ENCODE assay signal across 15 mouse cellular contexts in the genomic region with DNA sequence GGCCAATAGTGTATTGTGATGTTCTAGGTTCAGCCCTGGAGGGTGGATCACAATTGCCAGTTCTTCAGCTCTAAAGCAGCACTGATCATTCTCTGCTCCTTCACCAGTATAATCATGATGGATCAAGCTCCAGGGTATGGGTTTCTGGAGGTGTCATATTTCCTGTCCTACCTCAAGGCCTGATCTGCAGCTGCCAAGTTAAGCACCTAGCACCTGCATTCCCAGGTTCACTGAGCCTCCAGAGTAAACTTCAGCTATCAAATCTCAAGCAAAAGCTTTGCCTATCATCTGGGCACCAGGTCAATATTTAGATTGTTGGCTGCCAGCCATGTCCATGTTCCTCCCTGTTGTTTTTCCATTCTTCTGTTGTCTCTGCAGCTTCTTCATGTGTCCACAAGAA.
"Had no signal": no experiment of that assay in that cellular context is flagged by ENCODE, and none has a peak within 500 bp of the region (broad histone marks: within the 10 kb centered on the region; RNA-seq: fewer than 3 reads in every experiment).

No protein-coding gene starts in this region.

- H3K36me3 ChIP-seq: kidney, embryonic 15.5 days; liver, embryonic 13.5 days; midbrain, embryonic 13.5 days had no signal

- ATAC-seq: lung, postnatal 0 days; midbrain, embryonic 13.5 days had no signal

- H3K9me3 ChIP-seq: kidney, embryonic 15.5 days; liver, embryonic 13.5 days; midbrain, embryonic 13.5 days had no signal

- H3K27me3 ChIP-seq: kidney, embryonic 15.5 days; liver, embryonic 13.5 days; midbrain, embryonic 13.5 days had no signal

- H3K4me1 ChIP-seq: kidney, embryonic 15.5 days; liver, embryonic 13.5 days had no signal

- H3K4me3 ChIP-seq: kidney, embryonic 15.5 days; left cerebral cortex, adult 2 months; liver, embryonic 13.5 days; midbrain, embryonic 13.5 days had no signal

- H3K27ac ChIP-seq: kidney, embryonic 15.5 days; left cerebral cortex, adult 2 months; liver, embryonic 13.5 days; macrophage; midbrain, embryonic 13.5 days had no signal

- DNase-seq: kidney, adult 11 months; kidney, adult 8-10 months; kidney, postnatal 10 days; kidney, postnatal 36 days; layer of hippocampus, postnatal 36 days; liver, embryonic 13.5 days; lung, embryonic 14.5 days; thymus, adult 2 months; thymus, postnatal 14 days; thymus, postnatal 4 days had no signal

- H3K4me2 ChIP-seq: kidney, embryonic 15.5 days; liver, embryonic 13.5 days; lung, embryonic 14.5 days; midbrain, embryonic 13.5 days had no signal

- H3K9ac ChIP-seq: kidney, embryonic 15.5 days; liver, embryonic 13.5 days; lung, embryonic 14.5 days; midbrain, embryonic 13.5 days had no signal
